Mouse (Mus musculus) forebrain, embryonic 12.5 days (tissue): ENCODE data around the gene Camta1. TPM values are rescaled to one million over a fixed set of nuclear protein-coding genes. Genes with fewer than 3 reads are reported as not detected.

Experiments used
- ATAC-seq: fragments of 200-750 bp; cut with Nextera tagmentation; 2 replicates; pipeline ENCODE4 v1.8.0; 2017; ENCODE audit warnings: moderate TSS enrichment; ENCODE audit not compliant: low FRiP score
- H3K27ac ChIP-seq: fragments of 300-500 bp; sonication (generic); 2 replicates; pipeline ENCODE4 v1.5.1; 2016; ENCODE audit warnings: mild to moderate bottlenecking
- H3K27me3 ChIP-seq: fragments of 300-500 bp; sonication (generic); 2 replicates; pipeline ENCODE4 v1.6.1; 2016; ENCODE audit warnings: mild to moderate bottlenecking
- H3K36me3 ChIP-seq: fragments of 300-500 bp; sonication (generic); replicated peaks from 2 replicates; pipeline ENCODE4 v1.6.1; 2016; ENCODE audit warnings: mild to moderate bottlenecking
- H3K4me1 ChIP-seq: fragments of 300-500 bp; sonication (generic); 2 replicates; pipeline ENCODE4 v1.6.1; 2016
- H3K4me2 ChIP-seq: fragments of 300-500 bp; sonication (generic); 2 replicates; pipeline ENCODE4 v1.6.1; 2016; ENCODE audit warnings: mild to moderate bottlenecking, moderate library complexity
- H3K4me3 ChIP-seq: fragments of 300-500 bp; sonication (generic); replicated peaks from 2 replicates; pipeline ENCODE4 v1.5.1; 2016; ENCODE audit warnings: mild to moderate bottlenecking
- H3K9ac ChIP-seq: fragments of 300-500 bp; sonication (generic); 2 replicates; pipeline ENCODE4 v1.6.1; 2016; ENCODE audit warnings: mild to moderate bottlenecking
- H3K9me3 ChIP-seq: fragments of 300-500 bp; sonication (generic); 2 replicates; pipeline ENCODE4 v1.6.1; 2016
- WGBS: fragments of 180-500 bp; shearing (Covaris S2); methylation state at CpG from one replicate; pipeline ENCODE4 v1.1.7; 2016; 5-methylcytosine and 5-hydroxymethylcytosine counted together
- polyA plus RNA-seq: library from polyadenylated mRNA; unstranded; fragments of >200 nt; fragmentation: Nextera tagmentation; extraction: Ambion mirVana; gene quantifications from 2 replicates; pipeline ENCODE4 v1.2.1, GENCODE M21; 2016

The Camta1 gene
- polyA plus RNA-seq, 1 experiment from 2014 or later = 164 TPM

DNA sequence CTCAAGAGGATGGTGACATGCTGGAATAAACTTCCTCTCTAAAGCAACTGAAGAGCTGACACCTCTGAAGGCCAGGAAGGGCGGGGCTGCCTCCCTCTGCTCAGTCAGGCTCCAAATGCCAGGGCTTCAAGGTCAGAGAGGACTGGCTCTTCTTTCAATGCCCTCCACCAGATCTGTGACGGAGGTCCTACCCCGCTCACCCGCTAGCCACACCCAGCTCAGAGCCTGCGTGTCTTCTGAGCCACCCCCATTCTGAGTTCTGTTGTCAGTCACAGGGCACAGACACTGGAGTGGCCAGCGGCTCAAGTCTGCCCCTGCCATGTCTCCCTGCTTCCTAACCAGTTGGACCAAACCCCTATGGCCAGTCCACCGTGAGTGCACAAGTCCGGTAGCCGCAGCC lies 224.3 kb downstream of the Camta1 start:
- no peak overlapping the region for H3K4me3 ChIP-seq
- peaks cover 6% of the 10 kb centered on the region; the same call in 1 of the 2 replicates for H3K27me3 ChIP-seq
- no peaks in the 10 kb centered on the region for H3K36me3 ChIP-seq
- no peak for ATAC-seq
- H3K9me3 ChIP-seq = no peaks in the 10 kb centered on the region
- no peak overlapping the region for H3K27ac ChIP-seq
- WGBS = 70% methylated on average over 9 of the region's 9 CpGs
- H3K9ac ChIP-seq = no peak overlapping the region
- H3K4me2 ChIP-seq = no peak overlapping the region
- H3K4me1 ChIP-seq = peaks cover 18% of the 10 kb centered on the region

DNA sequence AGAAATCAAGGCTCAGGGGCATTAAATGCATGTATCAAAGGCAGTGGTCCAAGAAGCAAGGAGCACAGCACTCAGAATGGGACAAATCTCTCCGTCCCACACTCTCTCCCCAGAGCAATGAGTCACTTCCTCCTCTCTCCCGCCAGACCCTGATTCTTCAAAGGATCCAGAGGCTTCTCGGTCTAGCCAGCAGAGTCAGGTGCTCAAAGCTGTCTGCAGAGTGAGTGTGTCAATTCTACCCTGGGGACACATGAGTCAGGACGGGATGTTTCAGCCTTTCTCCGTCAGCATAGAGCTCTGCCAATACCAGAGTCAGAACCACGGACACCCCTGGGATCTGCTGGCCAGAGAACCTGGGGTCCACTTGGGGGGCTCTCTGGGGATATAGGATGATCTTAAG lies 226.9 kb downstream of the Camta1 start:
- no peak overlapping the region for H3K9ac ChIP-seq
- WGBS = 65% methylated on average over 6 of the region's 6 CpGs
- H3K4me3 ChIP-seq = no peak overlapping the region
- no peak for ATAC-seq
- no peaks in the 10 kb centered on the region for H3K9me3 ChIP-seq
- H3K27ac ChIP-seq = no peak overlapping the region
- H3K27me3 ChIP-seq = peaks cover 6% of the 10 kb centered on the region; the same call in 1 of the 2 replicates
- no peak overlapping the region for H3K4me2 ChIP-seq
- H3K36me3 ChIP-seq = no peaks in the 10 kb centered on the region
- H3K4me1 ChIP-seq = peaks cover 25% of the 10 kb centered on the region

DNA sequence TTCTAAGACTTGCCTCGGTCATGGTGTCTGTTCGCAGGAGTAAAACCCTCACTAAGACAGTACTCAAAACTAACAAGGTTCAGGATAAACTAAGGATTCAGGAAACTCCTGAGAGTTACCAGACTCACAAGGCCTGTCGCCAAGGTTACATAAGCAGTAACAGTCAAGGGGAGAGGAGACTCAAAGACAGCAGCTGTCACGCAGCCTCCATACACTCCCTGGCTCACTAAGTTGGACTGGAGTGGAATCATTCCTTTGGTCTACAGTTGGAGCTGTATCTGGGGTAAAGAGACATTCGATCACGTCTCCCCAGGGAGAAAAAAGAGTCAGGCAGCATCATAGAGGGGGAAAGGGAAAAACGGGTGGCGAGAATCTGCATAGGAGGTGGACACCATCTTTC lies 227.9 kb downstream of the Camta1 start:
- H3K27me3 ChIP-seq = no peaks in the 10 kb centered on the region
- H3K9ac ChIP-seq = no peak overlapping the region
- ATAC-seq = no peak
- no peak overlapping the region for H3K4me2 ChIP-seq
- no peak overlapping the region for H3K4me3 ChIP-seq
- no peaks in the 10 kb centered on the region for H3K36me3 ChIP-seq
- H3K9me3 ChIP-seq = no peaks in the 10 kb centered on the region
- H3K27ac ChIP-seq = no peak overlapping the region
- 93% methylated on average over 8 of the region's 8 CpGs for WGBS
- H3K4me1 ChIP-seq = peaks cover 25% of the 10 kb centered on the region

DNA sequence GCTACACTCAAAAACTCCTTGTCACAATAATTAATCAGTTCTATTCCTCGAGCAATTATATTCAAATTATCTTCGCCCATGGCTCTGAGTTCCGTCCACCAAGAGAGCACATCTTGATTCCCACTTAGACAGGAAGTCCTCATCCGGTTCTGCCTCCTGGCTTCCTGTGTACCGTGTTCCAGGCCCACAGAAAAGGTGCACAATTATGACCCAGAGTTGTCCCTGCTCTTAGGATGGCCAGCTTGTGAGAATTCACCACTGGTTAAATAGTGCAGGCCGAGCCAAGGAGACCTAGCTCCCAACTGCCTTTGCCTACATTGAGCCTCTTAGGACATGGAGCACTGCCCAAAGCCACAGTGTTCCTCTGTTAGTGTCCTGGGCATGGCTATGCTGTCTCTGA lies 229.4 kb downstream of the Camta1 start:
- H3K27ac ChIP-seq = no peak overlapping the region
- H3K4me3 ChIP-seq = no peak overlapping the region
- no peak overlapping the region for H3K9ac ChIP-seq
- no peaks in the 10 kb centered on the region for H3K27me3 ChIP-seq
- H3K9me3 ChIP-seq = no peaks in the 10 kb centered on the region
- peaks cover 20% of the 10 kb centered on the region for H3K4me1 ChIP-seq
- H3K4me2 ChIP-seq = no peak overlapping the region
- no peak for ATAC-seq
- no peaks in the 10 kb centered on the region for H3K36me3 ChIP-seq
- WGBS = 80% methylated on average over 6 of the region's 6 CpGs

DNA sequence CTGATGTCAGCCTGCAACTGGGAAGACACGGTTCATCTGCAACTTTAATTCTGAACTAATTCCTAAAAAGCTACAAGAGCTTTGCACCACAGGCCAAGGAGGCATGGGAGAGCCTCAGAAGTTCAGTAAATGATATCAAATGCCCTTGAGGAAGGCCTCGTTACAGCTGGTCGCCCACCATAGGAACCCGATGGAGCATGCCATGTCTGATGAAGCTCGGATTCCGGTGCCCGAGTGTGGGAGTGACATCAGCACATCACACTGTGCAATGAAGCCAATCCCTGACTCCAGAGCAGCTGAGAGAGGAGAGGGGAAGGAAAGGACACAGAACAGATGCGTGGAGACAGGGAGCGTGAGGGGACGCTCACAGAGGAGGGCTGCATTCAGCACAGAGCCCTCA lies 231.0 kb downstream of the Camta1 start:
- no peaks in the 10 kb centered on the region for H3K9me3 ChIP-seq
- WGBS = 29% methylated on average over 10 of the region's 10 CpGs
- H3K36me3 ChIP-seq = no peaks in the 10 kb centered on the region
- no peak overlapping the region for H3K4me2 ChIP-seq
- no peak overlapping the region for H3K4me3 ChIP-seq
- 0 out of 2 replicates have a peak, but pooled peaks cover 3% of the 10 kb centered on the region for H3K27me3 ChIP-seq
- H3K9ac ChIP-seq = no peak overlapping the region
- H3K4me1 ChIP-seq = peaks cover 16% of the 10 kb centered on the region
- no peak for ATAC-seq
- no peak overlapping the region for H3K27ac ChIP-seq

DNA sequence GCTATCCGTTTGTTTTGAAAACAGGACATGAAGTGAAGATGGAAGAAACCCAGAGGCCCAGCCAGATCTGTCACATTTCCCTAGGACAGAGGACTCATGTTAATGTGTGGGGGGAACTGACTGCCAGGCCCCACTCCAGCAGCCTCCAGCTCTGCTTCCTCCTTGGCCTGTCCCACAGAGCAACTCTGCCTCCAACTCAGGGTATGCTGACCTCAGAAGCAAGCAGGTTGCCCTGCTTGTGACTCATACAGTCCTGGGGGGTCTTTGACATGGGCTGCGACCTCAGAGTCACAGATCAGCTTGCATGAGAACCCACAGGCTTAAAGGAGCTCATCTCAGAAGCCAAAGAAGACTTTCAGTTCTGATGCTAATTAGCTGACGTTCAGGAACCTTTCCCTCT lies 231.4 kb downstream of the Camta1 start:
- 0 out of 2 replicates have a peak, but pooled peaks cover 3% of the 10 kb centered on the region for H3K27me3 ChIP-seq
- no peaks in the 10 kb centered on the region for H3K9me3 ChIP-seq
- no peaks in the 10 kb centered on the region for H3K36me3 ChIP-seq
- whole genome bisulfite sequencing = 37% methylated on average over 3 of the region's 3 CpGs
- no peak overlapping the region for H3K4me2 ChIP-seq
- no peak for ATAC-seq
- no peak overlapping the region for H3K4me3 ChIP-seq
- no peak overlapping the region for H3K9ac ChIP-seq
- no peak overlapping the region for H3K27ac ChIP-seq
- H3K4me1 ChIP-seq = peaks cover 12% of the 10 kb centered on the region

DNA sequence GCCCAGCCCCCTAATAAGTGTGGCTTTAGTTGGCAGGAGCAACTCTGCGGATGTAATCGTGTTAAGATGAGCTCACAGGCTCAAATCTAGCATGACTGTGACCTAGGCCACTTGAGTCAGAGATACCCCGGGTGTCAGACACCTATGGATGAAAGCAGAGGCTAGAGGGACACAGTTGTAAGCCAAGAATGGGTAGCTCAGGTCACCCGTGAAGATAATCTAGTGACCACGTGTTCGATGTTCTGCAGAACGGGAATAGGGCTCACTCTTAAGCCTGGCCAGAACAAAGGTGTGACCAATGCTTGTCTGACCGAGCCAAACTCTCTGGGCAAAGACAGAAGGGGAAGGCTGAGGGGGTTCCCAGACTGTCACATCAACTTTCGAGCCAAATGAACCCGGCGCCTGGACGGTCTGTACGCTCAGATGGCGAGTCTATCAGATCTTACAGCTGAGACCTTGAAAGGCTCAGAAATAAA lies 242.1 kb downstream of the Camta1 start:
- Histone ChIP-seq H3K4me1 (peaks cover 14% of the 10 kb centered on the region), H3K9me3 (no peaks in the 10 kb centered on the region), H3K9ac (no peak overlapping the region), H3K4me2 (no peak overlapping the region), H3K36me3 (no peaks in the 10 kb centered on the region), H3K27ac (no peak overlapping the region), H3K4me3 (no peak overlapping the region), H3K27me3 (no peaks in the 10 kb centered on the region)
- no peak for ATAC-seq
- WGBS = 78% methylated on average over 14 of the region's 14 CpGs

DNA sequence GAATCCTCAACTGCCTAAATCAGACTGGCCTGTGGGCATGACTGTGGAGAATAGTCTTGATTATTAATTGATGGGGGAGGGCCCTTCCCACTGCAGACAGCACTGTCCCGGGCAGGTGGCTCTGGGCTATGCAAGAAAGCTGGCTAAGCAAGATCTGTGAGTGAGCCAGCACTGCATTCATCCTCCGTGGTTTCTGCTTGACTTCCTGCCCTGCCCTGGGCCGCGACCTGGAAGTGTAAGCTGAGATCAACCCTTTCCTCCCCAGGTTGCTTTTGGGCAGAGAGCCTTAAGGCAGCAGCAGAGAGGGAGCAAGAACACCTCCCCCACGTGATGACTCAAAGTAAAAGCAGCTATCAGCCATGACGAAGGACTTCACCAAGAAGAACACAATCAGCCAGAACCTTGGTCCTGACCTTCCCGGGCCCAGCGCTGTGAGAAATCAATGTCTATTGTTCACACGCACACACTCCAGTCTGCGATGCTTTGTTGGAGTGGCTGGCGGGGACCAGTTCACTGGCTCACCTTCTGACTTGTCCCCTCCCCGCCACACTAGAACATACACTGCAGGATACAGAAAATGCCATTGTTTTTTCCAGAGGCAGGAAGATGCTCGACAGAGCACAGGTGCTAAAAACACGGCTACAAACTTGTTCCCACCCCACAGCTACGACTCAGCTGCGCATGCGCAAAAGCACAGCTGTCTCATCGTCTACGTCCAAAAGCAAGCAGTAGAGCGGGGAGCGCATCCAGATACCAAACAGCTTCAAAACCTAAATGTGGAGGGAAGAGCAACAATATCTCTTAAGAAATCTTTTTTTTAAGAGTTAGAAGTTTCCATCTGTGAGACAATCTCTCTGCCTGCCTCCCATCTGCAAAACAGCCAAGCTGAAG lies 243.0 kb downstream of the Camta1 start:
- no peak overlapping the region for H3K27ac ChIP-seq
- 33% methylated on average over 21 of the region's 21 CpGs for WGBS
- peaks cover 14% of the 10 kb centered on the region for H3K4me1 ChIP-seq
- 0 out of 2 replicates have a peak, but pooled peaks have one; percentile 41 for ATAC-seq
- no peak overlapping the region for H3K9ac ChIP-seq
- H3K4me3 ChIP-seq = no peak overlapping the region
- no peaks in the 10 kb centered on the region for H3K36me3 ChIP-seq
- H3K9me3 ChIP-seq = no peaks in the 10 kb centered on the region
- H3K27me3 ChIP-seq = no peaks in the 10 kb centered on the region
- H3K4me2 ChIP-seq = peak overlapping the region; percentile 8; the same call in 1 of the 2 replicates

DNA sequence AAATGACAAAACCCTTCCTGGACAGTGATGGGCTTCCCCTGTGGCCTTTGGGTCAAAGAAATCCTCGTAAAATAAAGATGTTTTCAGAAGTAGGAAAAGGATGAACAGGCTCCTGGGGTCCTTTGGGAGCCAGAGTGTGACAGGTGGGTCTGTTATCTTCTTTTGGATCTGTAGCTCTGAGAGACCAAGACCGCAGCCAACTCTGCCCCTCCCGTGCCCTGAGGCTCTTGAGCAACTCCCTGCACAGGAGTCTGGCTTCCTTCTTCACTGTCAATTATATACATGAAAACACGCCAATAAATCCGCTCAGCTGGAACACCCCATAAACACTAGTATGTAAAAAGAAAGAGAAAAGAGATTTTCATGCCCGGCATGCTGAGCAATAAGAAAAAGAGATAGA lies 250.1 kb downstream of the Camta1 start:
- H3K27ac ChIP-seq = no peak overlapping the region
- H3K9me3 ChIP-seq = no peaks in the 10 kb centered on the region
- H3K4me2 ChIP-seq = no peak overlapping the region
- no peak overlapping the region for H3K9ac ChIP-seq
- H3K36me3 ChIP-seq = no peaks in the 10 kb centered on the region
- H3K4me3 ChIP-seq = no peak overlapping the region
- no peak for ATAC-seq
- WGBS = 74% methylated on average over 6 of the region's 6 CpGs
- no peaks in the 10 kb centered on the region for H3K4me1 ChIP-seq
- H3K27me3 ChIP-seq = no peaks in the 10 kb centered on the region; the same call in 1 of the 2 replicates

DNA sequence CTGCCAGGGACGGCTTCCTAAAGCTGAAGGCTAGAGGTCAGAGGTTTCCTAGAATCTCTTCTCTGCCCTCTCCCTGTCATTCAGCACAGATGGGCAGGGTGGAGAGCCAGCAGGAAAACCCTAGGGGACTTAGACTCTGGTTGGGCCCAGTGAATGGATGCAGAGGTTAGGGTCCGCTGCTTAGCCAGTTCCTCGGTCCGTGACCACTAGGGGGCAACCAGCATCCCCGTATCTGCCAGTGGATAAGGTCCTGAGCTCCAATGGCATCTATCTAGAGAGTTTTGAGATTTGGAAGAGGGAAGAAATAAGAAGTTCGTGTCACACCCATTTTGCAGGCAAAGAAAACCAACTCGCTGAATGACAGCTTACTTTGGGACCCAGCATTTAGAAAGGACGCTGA lies 251.4 kb downstream of the Camta1 start:
- Histone ChIP-seq H3K9me3 (no peaks in the 10 kb centered on the region), H3K27me3 (no peaks in the 10 kb centered on the region; the same call in 1 of the 2 replicates), H3K4me2 (no peak overlapping the region), H3K27ac (no peak overlapping the region), H3K4me3 (no peak overlapping the region), H3K9ac (no peak overlapping the region), H3K36me3 (no peaks in the 10 kb centered on the region), H3K4me1 (no peaks in the 10 kb centered on the region)
- 16% methylated on average over 8 of the region's 8 CpGs for WGBS
- no peak for ATAC-seq

DNA sequence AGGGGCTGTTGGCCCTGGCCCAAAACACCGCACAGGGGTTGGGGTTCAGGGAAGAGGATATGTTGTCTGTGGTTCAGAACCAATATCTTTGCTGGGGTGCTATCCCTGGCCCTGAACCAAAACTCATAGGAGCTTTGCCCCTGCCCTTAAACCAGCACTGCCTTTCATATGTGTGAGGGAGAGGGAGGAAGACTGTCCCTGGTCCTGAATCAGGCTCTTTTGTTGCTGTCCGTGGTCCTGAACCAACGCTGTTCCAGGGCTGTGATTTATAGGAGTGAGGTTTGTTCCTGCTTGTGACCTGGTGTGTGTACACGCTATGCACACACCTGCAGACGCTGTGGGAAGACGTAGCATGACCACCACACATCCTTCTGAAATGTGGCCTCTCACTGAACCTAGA lies 256.8 kb downstream of the Camta1 start:
- no peaks in the 10 kb centered on the region for H3K36me3 ChIP-seq
- 35% methylated on average over 6 of the region's 6 CpGs for WGBS
- no peak overlapping the region for H3K4me3 ChIP-seq
- no peak overlapping the region for H3K9ac ChIP-seq
- no peaks in the 10 kb centered on the region for H3K9me3 ChIP-seq
- no peak for ATAC-seq
- no peak overlapping the region for H3K4me2 ChIP-seq
- H3K4me1 ChIP-seq = no peaks in the 10 kb centered on the region
- H3K27me3 ChIP-seq = peaks cover 4% of the 10 kb centered on the region; the same call in 1 of the 2 replicates
- no peak overlapping the region for H3K27ac ChIP-seq

DNA sequence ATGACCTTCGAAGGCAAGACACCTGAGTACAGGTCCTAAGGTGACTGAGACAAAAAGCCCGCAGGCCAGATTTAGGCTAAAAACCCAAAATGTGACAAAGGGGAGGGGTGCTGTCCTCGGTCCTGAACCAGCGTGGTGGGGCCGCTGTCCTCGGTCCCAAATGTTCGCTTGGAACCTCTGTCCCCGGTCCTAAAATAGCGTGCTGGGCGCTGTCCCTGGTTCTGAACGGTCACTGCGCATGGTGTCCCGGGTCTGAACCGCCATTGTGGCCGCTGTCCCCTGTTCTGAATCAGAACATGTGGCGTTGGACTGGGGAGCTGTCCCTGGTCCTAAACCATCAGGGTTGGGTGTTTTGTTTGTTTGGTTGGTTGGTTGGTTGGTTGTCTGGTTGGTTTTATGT lies 257.2 kb downstream of the Camta1 start:
- 8% methylated on average over 16 of the region's 16 CpGs for WGBS
- H3K4me1 ChIP-seq = no peaks in the 10 kb centered on the region
- H3K4me2 ChIP-seq = no peak overlapping the region
- ATAC-seq = no peak
- H3K27ac ChIP-seq = no peak overlapping the region
- H3K4me3 ChIP-seq = no peak overlapping the region
- H3K27me3 ChIP-seq = peaks cover 4% of the 10 kb centered on the region; the same call in 1 of the 2 replicates
- no peaks in the 10 kb centered on the region for H3K9me3 ChIP-seq
- no peaks in the 10 kb centered on the region for H3K36me3 ChIP-seq
- no peak overlapping the region for H3K9ac ChIP-seq

DNA sequence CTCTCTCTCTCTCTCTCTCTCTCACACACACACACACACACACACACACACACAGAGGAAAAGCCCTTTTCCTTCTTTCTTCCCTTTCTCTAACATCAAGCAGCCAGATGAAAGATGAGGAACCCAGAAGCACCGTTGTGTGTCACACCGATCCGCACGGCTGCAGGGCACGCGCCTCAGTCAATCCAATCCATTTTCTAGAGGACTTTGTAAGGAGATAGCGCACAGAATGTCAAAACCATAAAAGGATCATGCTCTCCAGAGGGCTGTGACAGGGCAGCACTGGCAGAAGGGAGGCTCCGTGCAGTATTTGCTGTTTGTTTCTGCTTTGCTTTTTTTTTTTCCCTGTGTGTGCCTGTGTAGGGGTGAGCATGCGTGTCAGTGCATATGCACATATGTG lies 258.1 kb downstream of the Camta1 start:
- WGBS = 86% methylated on average over 9 of the region's 9 CpGs
- H3K4me1 ChIP-seq = no peaks in the 10 kb centered on the region
- no peak overlapping the region for H3K9ac ChIP-seq
- no peak overlapping the region for H3K4me3 ChIP-seq
- H3K27me3 ChIP-seq = peaks cover 4% of the 10 kb centered on the region; the same call in 1 of the 2 replicates
- no peaks in the 10 kb centered on the region for H3K36me3 ChIP-seq
- H3K4me2 ChIP-seq = no peak overlapping the region
- no peak for ATAC-seq
- H3K27ac ChIP-seq = no peak overlapping the region
- H3K9me3 ChIP-seq = no peaks in the 10 kb centered on the region
